Mouse (Mus musculus) 3T3-L1 (cell line): ENCODE results near the gene Hist1h3e.

Source experiments
- DNase-seq: peaks from one replicate; pipeline ENCODE4 v3.0.0-alpha.2; 2015; ENCODE audit warnings: low read depth, low spot score

Hist1h3e gene

GRCm38 (mm10) chr13:23518885-23519284 lies 43.3 kb downstream of the Hist1h3e start:
- DNase-seq, result peak; percentile 92

GRCm38 (mm10) chr13:23518295-23518603 lies 43.9 kb downstream of the Hist1h3e start:
- DNase-seq, result no peak

DNA sequence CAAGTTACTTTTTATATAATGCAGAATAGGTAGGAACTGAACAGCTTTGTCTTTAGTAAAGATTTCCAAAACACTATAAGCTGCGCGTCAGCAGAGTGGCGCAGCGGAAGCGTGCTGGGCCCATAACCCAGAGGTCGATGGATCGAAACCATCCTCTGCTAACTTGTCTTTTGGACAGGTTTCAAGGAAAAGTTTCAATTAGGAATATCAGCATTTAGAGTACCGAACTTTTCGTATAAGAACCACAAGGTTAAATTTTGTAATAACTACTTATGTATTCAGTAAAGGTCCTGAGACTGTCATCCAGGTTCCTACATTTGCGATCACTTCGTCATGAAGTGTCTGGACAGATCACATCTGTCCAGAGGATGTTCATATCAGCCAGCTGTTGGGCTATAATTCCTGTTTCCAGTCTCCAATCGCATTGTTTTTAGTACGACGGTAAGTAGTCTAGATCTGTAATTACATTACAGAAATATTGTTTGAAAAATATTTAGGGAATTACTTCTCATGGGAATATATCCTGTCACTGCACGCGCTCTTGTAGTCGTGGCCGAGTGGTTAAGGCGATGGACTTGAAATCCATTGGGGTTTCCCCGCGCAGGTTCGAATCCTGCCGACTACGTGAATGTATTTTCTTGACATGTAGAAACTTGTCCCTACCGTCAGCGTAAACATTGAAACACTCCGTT lies 44.4 kb downstream of the Hist1h3e start:
- peak; percentile 91 for DNase-seq

- DNase-seq, result peak; percentile 79
Observed at GRCm38 (mm10) chr13:23516822-23517602, 45.2 kb downstream of the Hist1h3e start.

- peak; percentile 44 for DNase-seq
Observed at GRCm38 (mm10) chr13:23515826-23516620, 46.1 kb downstream of the Hist1h3e start.

GRCm38 (mm10) chr13:23515281-23515680 lies 46.9 kb downstream of the Hist1h3e start:
- peak; percentile 20 for DNase-seq

- peak; percentile 1 for DNase-seq
Observed at GRCm38 (mm10) chr13:23513517-23513916, 48.7 kb downstream of the Hist1h3e start.
